In genomic region chr13:63206396-63206795, GRCm38 (mm10) we compare ENCODE assay signal across 20 mouse cellular contexts.
"Had no signal": no experiment of that assay in that cellular context is flagged by ENCODE, and none has a peak within 500 bp of the region (broad histone marks: within the 10 kb centered on the region; RNA-seq: fewer than 3 reads in every experiment).

No protein-coding gene starts in this region.

- H3K4me3 ChIP-seq: intestine, embryonic 15.5 days; liver, embryonic 15.5 days; lung, embryonic 15.5 days; megakaryocyte, embryonic 14.5 days; midbrain, embryonic 12.5 days; midbrain, embryonic 15.5 days; neural tube, embryonic 13.5 days; stomach, embryonic 15.5 days had no signal

- DNase-seq: kidney, adult 11 months; kidney, adult 9 months; kidney, postnatal 14 days; kidney, postnatal 4 days; lung, adult 18-20 months; lung, postnatal 10 days; lung, postnatal 36 days; retina, postnatal 1 day; right cerebral cortex, postnatal 25 days; spleen, adult 18-20 months; thymus, postnatal 25 days had no signal

- H3K4me2 ChIP-seq: intestine, embryonic 15.5 days; liver, embryonic 11.5 days; liver, embryonic 15.5 days; lung, embryonic 15.5 days; midbrain, embryonic 12.5 days; midbrain, embryonic 15.5 days; neural tube, embryonic 13.5 days; stomach, embryonic 15.5 days had no signal

- H3K4me1 ChIP-seq: intestine, embryonic 15.5 days; liver, embryonic 15.5 days; lung, embryonic 15.5 days; megakaryocyte, embryonic 14.5 days; stomach, embryonic 15.5 days had no signal

- H3K27me3 ChIP-seq: intestine, embryonic 15.5 days; liver, embryonic 15.5 days; lung, embryonic 15.5 days; midbrain, embryonic 15.5 days; neural tube, embryonic 13.5 days; stomach, embryonic 15.5 days had no signal

- H3K36me3 ChIP-seq: intestine, embryonic 15.5 days; liver, embryonic 15.5 days; lung, embryonic 15.5 days; midbrain, embryonic 12.5 days; midbrain, embryonic 15.5 days; neural tube, embryonic 13.5 days; stomach, embryonic 15.5 days had no signal

- H3K9me3 ChIP-seq: intestine, embryonic 15.5 days; liver, embryonic 15.5 days; lung, embryonic 15.5 days; megakaryocyte, embryonic 14.5 days; midbrain, embryonic 12.5 days; midbrain, embryonic 15.5 days; neural tube, embryonic 13.5 days; stomach, embryonic 15.5 days had no signal

- ATAC-seq: intestine, embryonic 15.5 days; midbrain, embryonic 15.5 days had no signal

- H3K27ac ChIP-seq: intestine, embryonic 15.5 days; liver, embryonic 15.5 days; lung, embryonic 15.5 days; midbrain, embryonic 12.5 days; midbrain, embryonic 15.5 days; neural tube, embryonic 13.5 days; stomach, embryonic 15.5 days had no signal

- H3K9ac ChIP-seq: intestine, embryonic 15.5 days; liver, embryonic 15.5 days; lung, embryonic 15.5 days; midbrain, embryonic 12.5 days; midbrain, embryonic 15.5 days; neural tube, embryonic 13.5 days; stomach, embryonic 15.5 days had no signal
